Mouse (Mus musculus): Measurements from ENCODE around the gene Paxbp1.

GRCm38 (mm10) chr16:91057741-91058140, 13.4 kb upstream of the Paxbp1 start:
- TF ChIP-seq GATA1 (IDR thresholded peaks at IDR 0.05; ENCODE audit: low read length): no peak
- TF ChIP-seq TAL1 (IDR thresholded peaks at IDR 0.05; ENCODE audit: low read length): no peak
